Mouse (Mus musculus) skeletal muscle tissue, adult 2 months (tissue): Measurements from ENCODE around the gene Cdc42bpb.

ENCODE experiments used
- DNase-seq: peaks from one replicate; pipeline ENCODE4 v3.0.0-alpha.2; 2012; ENCODE audit warnings: low read depth, low spot score

The Cdc42bpb gene

GRCm38 (mm10) chr12:111377376-111377973 lies at the start of gene Cdc42bpb:
Gene Cdc42bpb, minus strand, starts transcription at chr12:111377718.
- DNase-seq: peak; percentile 94

GRCm38 (mm10) chr12:111425789-111426460 lies 48.4 kb upstream of the Cdc42bpb start:
- DNase-seq: peak; percentile 85

- DNase-seq: no peak
Measured at GRCm38 (mm10) chr12:111425258-111425657, 47.7 kb upstream of the Cdc42bpb start.

GRCm38 (mm10) chr12:111424547-111424946 lies 47.0 kb upstream of the Cdc42bpb start:
- no peak for DNase-seq

GRCm38 (mm10) chr12:111423570-111424129 lies 46.1 kb upstream of the Cdc42bpb start:
- DNase-seq: no peak

GRCm38 (mm10) chr12:111422852-111423251 lies 45.3 kb upstream of the Cdc42bpb start:
- no peak for DNase-seq

- DNase-seq: no peak
Measured at GRCm38 (mm10) chr12:111420946-111421709, 43.6 kb upstream of the Cdc42bpb start.

GRCm38 (mm10) chr12:111419918-111420317 lies 42.4 kb upstream of the Cdc42bpb start:
- DNase-seq: no peak

- no peak for DNase-seq
Measured at GRCm38 (mm10) chr12:111416921-111417779, 39.6 kb upstream of the Cdc42bpb start, which contains the start of gene Exoc3l4. Gene Exoc3l4, plus strand, starts transcription at chr12:111417017.

- DNase-seq: peak; percentile 82
Measured at GRCm38 (mm10) chr12:111413300-111413699, 35.8 kb upstream of the Cdc42bpb start.

GRCm38 (mm10) chr12:111412581-111413284 lies 35.2 kb upstream of the Cdc42bpb start:
- DNase-seq: no peak

- DNase-seq: no peak
Measured at GRCm38 (mm10) chr12:111411631-111412355, 34.3 kb upstream of the Cdc42bpb start.

GRCm38 (mm10) chr12:111409583-111409982 lies 32.1 kb upstream of the Cdc42bpb start:
- DNase-seq: no peak

- DNase-seq: no peak
Measured at GRCm38 (mm10) chr12:111406622-111407021, 29.1 kb upstream of the Cdc42bpb start, which contains the start of gene Lbhd2. Gene Lbhd2, plus strand, starts transcription at chr12:111406809.

- DNase-seq: no peak
Measured at GRCm38 (mm10) chr12:111404880-111405279, 27.4 kb upstream of the Cdc42bpb start.

GRCm38 (mm10) chr12:111401454-111402184 lies 24.1 kb upstream of the Cdc42bpb start:
- peak; percentile 73 for DNase-seq

GRCm38 (mm10) chr12:111396997-111397396 lies 19.5 kb upstream of the Cdc42bpb start:
- DNase-seq: no peak

GRCm38 (mm10) chr12:111394008-111394407 lies 16.5 kb upstream of the Cdc42bpb start:
- no peak for DNase-seq

GRCm38 (mm10) chr12:111387146-111387545 lies 9.6 kb upstream of the Cdc42bpb start:
- no peak for DNase-seq
